Mouse (Mus musculus): ENCODE data around the gene Naglu. TPM values are rescaled to one million over a fixed set of nuclear protein-coding genes. Genes with fewer than 3 reads are reported as not detected.

Gene Naglu
- polyA plus RNA-seq, 1 experiment from 2014 or later = 25.6 TPM

- peaks cover 13% of the 10 kb centered on the region for H3K36me3 ChIP-seq (ENCODE audit: control insufficient read depth, insufficient read depth)
- H3K9me3 ChIP-seq (ENCODE audit: control insufficient read depth) = no peaks in the 10 kb centered on the region
- ATAC-seq = no peak
- TF ChIP-seq CTCF (IDR thresholded peaks at IDR 0.05; ENCODE audit: low read depth) = no peak
- H3K4me3 ChIP-seq (ENCODE audit: low read depth, low read length) = no peak overlapping the region
- H3K27me3 ChIP-seq (replicated peaks; ENCODE audit: control insufficient read depth, insufficient read depth, low read length) = peaks cover 11% of the 10 kb centered on the region
- H3K27ac ChIP-seq (ENCODE audit: low read depth, low read length) = no peak overlapping the region
- peaks cover 18% of the 10 kb centered on the region for H3K4me1 ChIP-seq (replicated peaks; ENCODE audit: control insufficient read depth, insufficient read depth, low read length)
- WGBS = 87% methylated on average over 14 of the region's 14 CpGs
- no peak overlapping the region for H3K9ac ChIP-seq (ENCODE audit: low read depth, low read length)
- H3K4me2 ChIP-seq (replicated peaks; ENCODE audit: low read depth) = no peak overlapping the region
Measured at GRCm38 (mm10) chr11:101084246-101084645, 14.4 kb downstream of the Naglu start.

GRCm38 (mm10) chr11:101084811-101085210 is 15.0 kb downstream of the Naglu start:
- Histone ChIP-seq H3K9me3 (ENCODE audit: control insufficient read depth) (no peaks in the 10 kb centered on the region), H3K9ac (ENCODE audit: low read depth, low read length) (no peak overlapping the region), H3K4me1 (replicated peaks; ENCODE audit: control insufficient read depth, insufficient read depth, low read length) (peaks cover 18% of the 10 kb centered on the region), H3K27me3 (replicated peaks; ENCODE audit: control insufficient read depth, insufficient read depth, low read length) (peaks cover 7% of the 10 kb centered on the region), H3K4me2 (replicated peaks; ENCODE audit: low read depth) (no peak overlapping the region), H3K27ac (ENCODE audit: low read depth, low read length) (no peak overlapping the region), H3K4me3 (ENCODE audit: low read depth, low read length) (no peak overlapping the region), H3K36me3 (ENCODE audit: control insufficient read depth, insufficient read depth) (peaks cover 19% of the 10 kb centered on the region)
- WGBS = 92% methylated on average over 12 of the region's 12 CpGs
- no peak for TF ChIP-seq CTCF (IDR thresholded peaks at IDR 0.05; ENCODE audit: low read depth)
- no peak for ATAC-seq

- TF ChIP-seq CTCF (IDR thresholded peaks at IDR 0.05; ENCODE audit: low read depth) = no peak
Measured at GRCm38 (mm10) chr11:101085617-101086322, 16.0 kb downstream of the Naglu start.

GRCm38 (mm10) chr11:101086323-101086674 is 16.5 kb downstream of the Naglu start:
- no peaks in the 10 kb centered on the region for H3K27me3 ChIP-seq (replicated peaks; ENCODE audit: control insufficient read depth, insufficient read depth, low read length)
- no peak overlapping the region for H3K9ac ChIP-seq (ENCODE audit: low read depth, low read length)
- peak overlapping the region; percentile 82 for H3K4me2 ChIP-seq (replicated peaks; ENCODE audit: low read depth)
- peaks cover 16% of the 10 kb centered on the region for H3K4me1 ChIP-seq (replicated peaks; ENCODE audit: control insufficient read depth, insufficient read depth, low read length)
- TF ChIP-seq CTCF (IDR thresholded peaks at IDR 0.05; ENCODE audit: low read depth) = no peak
- ATAC-seq = no peak
- WGBS = 74% methylated on average over 6 of the region's 6 CpGs
- peak overlapping the region; percentile 90; the same call in 1 of the 2 replicates for H3K27ac ChIP-seq (ENCODE audit: low read depth, low read length)
- H3K9me3 ChIP-seq (ENCODE audit: control insufficient read depth) = no peaks in the 10 kb centered on the region
- peak overlapping the region; percentile 77; the same call in 1 of the 2 replicates for H3K4me3 ChIP-seq (ENCODE audit: low read depth, low read length)
- H3K36me3 ChIP-seq (ENCODE audit: control insufficient read depth, insufficient read depth) = peaks cover 33% of the 10 kb centered on the region

More at GRCm38 (mm10) chr11:101085617-101086322, 16.0 kb downstream of the Naglu start:
- Histone ChIP-seq H3K27me3 (replicated peaks; ENCODE audit: control insufficient read depth, insufficient read depth, low read length) (no peaks in the 10 kb centered on the region), H3K4me2 (replicated peaks; ENCODE audit: low read depth) (peak overlapping the region; percentile 82; the same call in 1 of the 2 replicates), H3K9me3 (ENCODE audit: control insufficient read depth) (no peaks in the 10 kb centered on the region), H3K9ac (ENCODE audit: low read depth, low read length) (no peak overlapping the region), H3K36me3 (ENCODE audit: control insufficient read depth, insufficient read depth) (peaks cover 28% of the 10 kb centered on the region), H3K27ac (ENCODE audit: low read depth, low read length) (no peak overlapping the region), H3K4me1 (replicated peaks; ENCODE audit: control insufficient read depth, insufficient read depth, low read length) (peaks cover 18% of the 10 kb centered on the region), H3K4me3 (ENCODE audit: low read depth, low read length) (no peak overlapping the region)
- ATAC-seq = no peak
- WGBS = 84% methylated on average over 18 of the region's 18 CpGs

- Histone ChIP-seq H3K9ac (ENCODE audit: low read depth, low read length) (peak within 1 kb of the TSS; percentile 81), H3K4me2 (replicated peaks; ENCODE audit: low read depth) (peak within 1 kb of the TSS; percentile 82), H3K9me3 (ENCODE audit: control insufficient read depth) (no peaks in the 10 kb centered on the region), H3K27me3 (replicated peaks; ENCODE audit: control insufficient read depth, insufficient read depth, low read length) (no peaks in the 10 kb centered on the region), H3K4me1 (replicated peaks; ENCODE audit: control insufficient read depth, insufficient read depth, low read length) (peaks cover 12% of the 10 kb centered on the region; the same call in 1 of the 2 replicates), H3K4me3 (ENCODE audit: low read depth, low read length) (peak within 1 kb of the TSS; percentile 77), H3K27ac (ENCODE audit: low read depth, low read length) (peak within 1 kb of the TSS; percentile 90), H3K36me3 (ENCODE audit: control insufficient read depth, insufficient read depth) (peaks cover 40% of the 10 kb centered on the region)
- ATAC-seq = peak; percentile 83
- 2% methylated on average over 52 of the region's 52 CpGs for WGBS
- TF ChIP-seq CTCF (IDR thresholded peaks at IDR 0.05; ENCODE audit: low read depth) = no peak
Measured at GRCm38 (mm10) chr11:101086756-101087681, 17.2 kb downstream of the Naglu start, which contains the start of gene Mlx. TSS of gene Mlx (plus strand) at chr11:101087277.

- Histone ChIP-seq H3K4me3 (ENCODE audit: low read depth, low read length) (peak overlapping the region; percentile 77), H3K4me1 (replicated peaks; ENCODE audit: control insufficient read depth, insufficient read depth, low read length) (peaks cover 12% of the 10 kb centered on the region; the same call in 1 of the 2 replicates), H3K9ac (ENCODE audit: low read depth, low read length) (peak overlapping the region; percentile 81), H3K36me3 (ENCODE audit: control insufficient read depth, insufficient read depth) (peaks cover 47% of the 10 kb centered on the region), H3K9me3 (ENCODE audit: control insufficient read depth) (no peaks in the 10 kb centered on the region), H3K4me2 (replicated peaks; ENCODE audit: low read depth) (peak overlapping the region; percentile 82), H3K27ac (ENCODE audit: low read depth, low read length) (peak overlapping the region; percentile 90), H3K27me3 (replicated peaks; ENCODE audit: control insufficient read depth, insufficient read depth, low read length) (no peaks in the 10 kb centered on the region)
- WGBS = 1% methylated on average over 8 of the region's 8 CpGs
- no peak for TF ChIP-seq CTCF (IDR thresholded peaks at IDR 0.05; ENCODE audit: low read depth)
- ATAC-seq = peak; percentile 36
Measured at GRCm38 (mm10) chr11:101087682-101088055, 17.9 kb downstream of the Naglu start.
